Mouse (Mus musculus) hindbrain, embryonic 10.5 days (tissue): Measurements from ENCODE around the gene Dnase2b. TPM values are rescaled to one million over a fixed set of nuclear protein-coding genes. Genes with fewer than 3 reads are reported as not detected.

ENCODE experiments used
- DNase-seq: peaks from one replicate; pipeline ENCODE4 v3.0.0-alpha.2; 2017; ENCODE audit warnings: low spot score
- H3K27ac ChIP-seq: fragments of 300-500 bp; sonication (generic); 2 replicates; pipeline ENCODE4 v1.5.1; 2016; ENCODE audit warnings: mild to moderate bottlenecking, moderate library complexity
- H3K27me3 ChIP-seq: fragments of 300-500 bp; sonication (generic); 2 replicates; pipeline ENCODE4 v1.6.1; 2016; ENCODE audit warnings: mild to moderate bottlenecking; ENCODE audit not compliant: poor library complexity, insufficient read depth, severe bottlenecking
- H3K36me3 ChIP-seq: fragments of 300-500 bp; sonication (generic); 2 replicates; pipeline ENCODE4 v1.6.1; 2016; ENCODE audit warnings: mild to moderate bottlenecking, moderate library complexity
- H3K4me1 ChIP-seq: fragments of 300-500 bp; sonication (generic); replicated peaks from 2 replicates; pipeline ENCODE4 v1.6.1; 2016; ENCODE audit warnings: mild to moderate bottlenecking
- H3K4me3 ChIP-seq: fragments of 300-500 bp; sonication (generic); 2 replicates; pipeline ENCODE4 v1.5.1; 2016; ENCODE audit warnings: mild to moderate bottlenecking, moderate library complexity
- H3K9me3 ChIP-seq: fragments of 300-500 bp; sonication (generic); 2 replicates; pipeline ENCODE4 v1.6.1; 2016; ENCODE audit warnings: mild to moderate bottlenecking, moderate library complexity
- WGBS: fragments of 180-500 bp; shearing (Covaris S2); methylation state at CpG from one replicate; pipeline ENCODE4 v1.1.7; 2016; 5-methylcytosine and 5-hydroxymethylcytosine counted together
- polyA plus RNA-seq: library from polyadenylated mRNA; unstranded; fragments of >200 nt; fragmentation: Nextera tagmentation; extraction: Ambion mirVana; gene quantifications from 2 replicates; pipeline ENCODE4 v1.2.1, GENCODE M21; 2016

Dnase2b gene
- polyA plus RNA-seq, 1 experiment from 2014 or later = not detected

DNA sequence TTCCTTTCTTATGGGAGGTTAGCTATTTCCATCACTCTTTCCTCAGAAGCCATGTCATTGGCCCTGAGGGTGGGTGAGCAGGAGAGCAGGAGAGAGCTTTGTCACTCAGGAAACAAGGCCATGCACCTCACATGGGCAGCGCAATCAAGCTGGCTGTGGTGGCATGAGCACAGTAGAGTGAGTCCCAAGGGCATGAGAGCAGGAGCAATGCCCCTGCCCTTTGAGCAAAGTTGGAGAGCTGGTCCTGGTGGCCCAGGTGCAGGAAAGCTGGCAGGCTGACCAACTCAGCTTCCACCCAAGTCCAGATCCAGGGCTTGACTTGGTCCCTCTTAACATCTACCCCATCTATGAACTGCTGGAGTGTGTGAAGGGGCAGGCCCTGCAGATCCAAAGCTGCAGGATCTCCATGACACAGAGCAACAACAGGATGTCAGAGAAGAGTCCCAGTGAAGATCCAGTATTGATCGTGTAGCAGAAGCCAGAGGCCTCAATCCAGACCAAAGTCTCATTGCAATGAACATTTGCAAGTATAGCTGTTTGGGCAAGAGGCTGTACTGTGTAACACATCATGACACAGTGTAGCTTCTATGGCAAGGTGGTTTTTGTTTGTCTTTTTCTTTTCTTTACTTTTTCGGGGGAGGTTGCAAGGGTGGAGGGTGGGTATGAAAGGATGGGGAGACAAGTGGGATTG, 35.2 kb downstream of the Dnase2b start:
- H3K9me3 ChIP-seq = no peaks in the 10 kb centered on the region
- H3K4me1 ChIP-seq = no peaks in the 10 kb centered on the region
- H3K27ac ChIP-seq = no peak overlapping the region
- H3K27me3 ChIP-seq = no peaks in the 10 kb centered on the region
- no peak for DNase-seq
- WGBS = 93% methylated on average over 3 of the region's 3 CpGs
- no peaks in the 10 kb centered on the region for H3K36me3 ChIP-seq
- no peak overlapping the region for H3K4me3 ChIP-seq

DNA sequence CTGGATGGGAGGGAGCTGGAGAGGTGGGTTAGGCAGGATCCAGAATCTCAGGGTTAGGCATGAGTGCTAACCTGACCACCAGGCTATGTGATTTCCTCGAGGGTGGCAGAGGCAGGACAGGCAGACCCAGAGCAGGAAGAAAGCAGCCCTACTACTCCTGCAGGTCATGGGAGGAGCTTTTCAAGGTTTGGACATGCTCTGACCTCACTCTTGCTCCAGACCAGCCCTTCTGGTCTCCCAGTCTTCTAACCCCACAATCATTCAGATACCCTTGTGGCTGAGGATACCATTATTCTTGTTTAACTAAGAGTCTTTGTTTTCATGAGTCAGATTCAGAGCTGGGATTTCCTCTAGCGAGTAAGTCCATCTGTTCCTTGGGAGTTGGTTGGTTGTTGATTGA, 37.8 kb downstream of the Dnase2b start:
- H3K4me1 ChIP-seq = no peaks in the 10 kb centered on the region
- H3K27ac ChIP-seq = no peak overlapping the region
- H3K36me3 ChIP-seq = no peaks in the 10 kb centered on the region
- no peak overlapping the region for H3K4me3 ChIP-seq
- H3K27me3 ChIP-seq = no peaks in the 10 kb centered on the region
- 75% methylated on average over 2 of the region's 2 CpGs for WGBS
- no peak for DNase-seq
- H3K9me3 ChIP-seq = no peaks in the 10 kb centered on the region

DNA sequence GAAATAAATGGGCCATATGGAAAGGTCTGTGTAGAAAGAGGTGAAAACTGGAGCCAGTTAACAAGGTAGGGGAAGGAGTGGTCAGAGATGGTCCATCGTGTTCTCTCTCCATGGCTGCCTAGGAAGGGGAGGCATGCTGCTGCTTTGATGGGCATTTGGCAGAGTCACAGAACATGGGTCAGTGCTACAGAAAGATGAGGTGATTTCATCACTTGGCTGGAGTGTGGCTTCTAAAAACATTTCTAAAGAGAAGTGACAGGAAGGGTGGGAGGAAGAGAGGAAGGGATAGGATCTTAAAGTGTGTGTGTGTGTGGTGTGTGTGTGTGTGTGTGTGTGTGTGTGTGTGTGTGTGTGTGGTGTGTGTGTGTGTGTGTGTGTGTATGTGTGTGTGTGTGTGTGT, 44.1 kb downstream of the Dnase2b start:
- no peaks in the 10 kb centered on the region for H3K27me3 ChIP-seq
- 63% methylated on average over 1 of the region's 1 CpGs for WGBS

DNA sequence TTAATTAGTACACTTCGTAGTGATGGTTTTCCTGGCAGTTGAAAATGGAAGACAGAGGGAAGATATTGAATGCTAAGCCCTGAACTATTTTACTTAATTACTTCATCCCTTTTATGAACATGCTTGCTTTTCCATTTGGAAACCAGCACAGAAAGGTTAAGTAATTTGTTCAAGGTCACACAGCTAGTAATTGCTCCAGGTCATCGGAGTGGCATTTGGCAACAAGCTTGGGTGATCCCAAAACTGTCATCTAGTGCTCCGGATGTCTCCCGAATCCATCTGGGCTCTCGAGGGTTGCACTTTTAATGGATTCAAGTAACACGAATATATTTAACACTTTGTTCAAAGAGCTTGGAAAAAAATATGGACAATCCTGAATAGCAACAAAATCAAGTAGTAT, 44.5 kb downstream of the Dnase2b start:
- Histone ChIP-seq H3K4me3 (no peak overlapping the region), H3K36me3 (no peaks in the 10 kb centered on the region), H3K4me1 (no peaks in the 10 kb centered on the region), H3K27me3 (no peaks in the 10 kb centered on the region), H3K27ac (no peak overlapping the region), H3K9me3 (no peaks in the 10 kb centered on the region)
- 89% methylated on average over 6 of the region's 6 CpGs for WGBS
- no peak for DNase-seq

More for the DNA sequence above, 44.1 kb downstream of the Dnase2b start:
- Histone ChIP-seq H3K4me1 (no peaks in the 10 kb centered on the region), H3K4me3 (no peak overlapping the region), H3K36me3 (no peaks in the 10 kb centered on the region), H3K9me3 (no peaks in the 10 kb centered on the region), H3K27ac (no peak overlapping the region)
- DNase-seq = no peak

GRCm38 (mm10) chr3:146570148-146570782, 45.1 kb downstream of the Dnase2b start, which contains the start of gene Uox:
Uox (plus strand) TSS chr3:146570426.
- Histone ChIP-seq H3K9me3 (no peaks in the 10 kb centered on the region), H3K27ac (no peak within 1 kb of the TSS), H3K4me3 (no peak within 1 kb of the TSS), H3K27me3 (no peaks in the 10 kb centered on the region), H3K36me3 (no peaks in the 10 kb centered on the region), H3K4me1 (no peaks in the 10 kb centered on the region)
- 89% methylated on average over 10 of the region's 10 CpGs for WGBS
- no peak for DNase-seq

- Histone ChIP-seq H3K27me3 (no peaks in the 10 kb centered on the region), H3K9me3 (no peaks in the 10 kb centered on the region), H3K4me3 (no peak overlapping the region), H3K36me3 (no peaks in the 10 kb centered on the region), H3K27ac (no peak overlapping the region), H3K4me1 (peaks cover 4% of the 10 kb centered on the region; the same call in 1 of the 2 replicates)
- no peak for DNase-seq
- 89% methylated on average over 3 of the region's 3 CpGs for WGBS
Measured at GRCm38 (mm10) chr3:146569594-146569993, 45.8 kb downstream of the Dnase2b start.

DNA sequence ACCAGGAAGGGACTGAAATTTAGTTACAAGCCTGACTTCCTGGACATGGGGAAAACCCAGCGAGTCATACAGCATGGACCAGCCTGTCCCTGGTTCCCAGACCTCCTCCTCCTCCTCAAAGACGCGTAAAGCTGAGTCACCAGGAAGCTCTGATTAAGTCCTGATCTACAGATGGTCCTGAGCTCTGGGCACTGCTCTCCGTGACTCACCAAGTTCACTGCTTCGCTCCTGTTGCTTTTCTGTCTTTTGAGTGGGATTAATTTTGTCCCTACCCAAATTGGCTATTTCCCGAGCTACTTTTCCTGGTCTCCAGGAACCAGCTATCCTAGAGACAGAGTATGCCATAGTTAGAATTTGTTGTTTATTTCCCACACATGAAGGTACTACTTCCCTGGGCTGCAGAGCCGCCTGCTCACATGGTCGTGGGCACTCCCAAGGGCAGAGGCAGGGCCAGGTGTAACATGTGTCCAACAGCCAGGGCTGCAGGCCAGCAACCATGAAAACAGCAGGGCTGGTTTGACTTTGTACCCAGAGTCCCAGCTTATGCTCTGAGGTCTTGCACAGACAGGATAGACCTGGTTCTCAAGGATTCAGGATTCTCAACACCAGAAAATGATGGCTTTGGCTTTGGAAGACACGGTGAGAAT, 47.4 kb downstream of the Dnase2b start:
- no peak overlapping the region for H3K27ac ChIP-seq
- H3K27me3 ChIP-seq = no peaks in the 10 kb centered on the region
- no peak for DNase-seq
- H3K4me3 ChIP-seq = no peak overlapping the region
- H3K4me1 ChIP-seq = peaks cover 6% of the 10 kb centered on the region; the same call in 1 of the 2 replicates
- H3K36me3 ChIP-seq = no peaks in the 10 kb centered on the region
- WGBS = 83% methylated on average over 9 of the region's 9 CpGs
- H3K9me3 ChIP-seq = no peaks in the 10 kb centered on the region

GRCm38 (mm10) chr3:146567366-146567765, 48.0 kb downstream of the Dnase2b start:
- H3K27me3 ChIP-seq = no peaks in the 10 kb centered on the region
- no peaks in the 10 kb centered on the region for H3K9me3 ChIP-seq
- no peaks in the 10 kb centered on the region for H3K36me3 ChIP-seq
- 80% methylated on average over 7 of the region's 7 CpGs for WGBS
- no peak for DNase-seq
- peaks cover 6% of the 10 kb centered on the region; the same call in 1 of the 2 replicates for H3K4me1 ChIP-seq
- H3K27ac ChIP-seq = no peak overlapping the region
- H3K4me3 ChIP-seq = no peak overlapping the region

DNA sequence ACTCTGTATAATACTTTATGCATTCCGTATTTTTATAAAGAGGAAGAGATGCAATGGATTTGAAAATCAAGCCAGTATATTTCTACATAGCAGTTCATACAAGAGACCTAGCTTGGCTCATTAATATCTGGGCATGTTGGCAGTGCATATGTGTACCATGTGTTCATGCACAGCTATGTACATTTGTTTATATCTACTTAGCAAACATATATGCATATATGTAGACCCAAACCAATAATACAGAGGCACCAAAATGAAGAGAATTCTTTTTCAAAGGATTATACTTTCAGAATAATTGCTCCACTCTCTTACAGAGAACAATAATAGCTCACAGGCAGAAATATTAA, 50.4 kb downstream of the Dnase2b start:
- no peak overlapping the region for H3K4me3 ChIP-seq
- H3K9me3 ChIP-seq = no peaks in the 10 kb centered on the region
- 90% methylated on average over 1 of the region's 1 CpGs for WGBS
- no peaks in the 10 kb centered on the region for H3K27me3 ChIP-seq
- no peak for DNase-seq
- peaks cover 6% of the 10 kb centered on the region; the same call in 1 of the 2 replicates for H3K4me1 ChIP-seq
- no peaks in the 10 kb centered on the region for H3K36me3 ChIP-seq
- no peak overlapping the region for H3K27ac ChIP-seq

- no peaks in the 10 kb centered on the region for H3K36me3 ChIP-seq
- DNase-seq = peak; percentile 76
- H3K27me3 ChIP-seq = no peaks in the 10 kb centered on the region
- H3K4me1 ChIP-seq = peaks cover 6% of the 10 kb centered on the region; the same call in 1 of the 2 replicates
- H3K27ac ChIP-seq = peak overlapping the region; percentile 70
- WGBS = 34% methylated on average over 14 of the region's 14 CpGs
- H3K4me3 ChIP-seq = no peak overlapping the region
- H3K9me3 ChIP-seq = no peaks in the 10 kb centered on the region
Measured at GRCm38 (mm10) chr3:146564268-146565064, 50.9 kb downstream of the Dnase2b start.

GRCm38 (mm10) chr3:146562936-146563335, 52.5 kb downstream of the Dnase2b start:
- H3K27me3 ChIP-seq = no peaks in the 10 kb centered on the region
- peaks cover 6% of the 10 kb centered on the region; the same call in 1 of the 2 replicates for H3K4me1 ChIP-seq
- 89% methylated on average over 7 of the region's 7 CpGs for WGBS
- no peaks in the 10 kb centered on the region for H3K36me3 ChIP-seq
- H3K4me3 ChIP-seq = no peak overlapping the region
- H3K9me3 ChIP-seq = no peaks in the 10 kb centered on the region
- no peak for DNase-seq
- H3K27ac ChIP-seq = no peak overlapping the region

- no peaks in the 10 kb centered on the region for H3K4me1 ChIP-seq
- no peaks in the 10 kb centered on the region for H3K27me3 ChIP-seq
- no peak for DNase-seq
- H3K27ac ChIP-seq = no peak overlapping the region
- WGBS = 86% methylated on average over 6 of the region's 6 CpGs
- no peak overlapping the region for H3K4me3 ChIP-seq
- H3K36me3 ChIP-seq = no peaks in the 10 kb centered on the region
- no peaks in the 10 kb centered on the region for H3K9me3 ChIP-seq
Measured at GRCm38 (mm10) chr3:146557507-146557906, 57.9 kb downstream of the Dnase2b start.
